36 mouse cellular contexts compared by ENCODE assay signal in the genomic region with DNA sequence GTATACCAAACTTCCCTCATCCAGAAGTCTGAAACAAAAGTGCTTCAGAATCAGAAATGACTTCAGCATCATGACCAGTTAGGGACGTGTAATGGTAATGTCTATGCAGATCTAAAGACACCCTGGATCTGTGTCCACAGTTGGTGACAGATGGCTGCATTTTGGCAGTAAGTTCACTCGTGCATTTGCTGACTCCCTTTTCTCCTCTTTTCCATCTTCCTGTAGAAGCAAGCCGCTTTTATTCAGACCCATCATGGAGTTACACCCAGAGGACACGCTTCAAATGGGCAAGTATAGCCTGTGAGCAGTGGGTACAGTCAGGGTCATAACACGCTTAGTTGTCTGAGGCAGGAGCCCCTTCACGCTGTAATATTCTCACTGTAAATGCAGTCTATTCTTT. TPM values are rescaled to one million over a fixed set of nuclear protein-coding genes. Genes with fewer than 3 reads are reported as not detected.
DNase-seq lines count a peak whose midpoint lies in the region; ATAC-seq lines count a peak whose summit lies in the region.
"Had no signal": no experiment of that assay in that cellular context is flagged by ENCODE, and none has a peak within 500 bp of the region (broad histone marks: within the 10 kb centered on the region; RNA-seq: fewer than 3 reads in every experiment).

No protein-coding gene starts in this region.

- peaks cover 38% of the 10 kb centered on the region for H3K36me3 ChIP-seq in heart, embryonic 13.5 days
- H3K36me3 ChIP-seq: intestine, embryonic 15.5 days had no signal

- H3K27me3 ChIP-seq in heart, embryonic 13.5 days (replicated peaks) = no peaks in the 10 kb centered on the region
- H3K27me3 ChIP-seq: embryonic facial prominence, embryonic 13.5 days; forebrain, embryonic 15.5 days; heart, embryonic 15.5 days; hindbrain, embryonic 12.5 days; intestine, embryonic 15.5 days; liver, embryonic 13.5 days; midbrain, embryonic 13.5 days had no signal

- 0 out of 2 replicates have a peak overlapping the region, but pooled peaks have one; percentile 6 for H3K27ac ChIP-seq in heart, embryonic 13.5 days (replicated peaks)
- H3K27ac ChIP-seq: embryonic facial prominence, embryonic 13.5 days; forebrain, embryonic 10.5 days; forebrain, embryonic 15.5 days; heart, adult 2 months; heart, embryonic 15.5 days; hindbrain, embryonic 12.5 days; hindbrain, postnatal 0 days; intestine, embryonic 15.5 days; liver, embryonic 13.5 days; macrophage; midbrain, embryonic 13.5 days had no signal

- no peaks in the 10 kb centered on the region for H3K9me3 ChIP-seq in heart, embryonic 13.5 days
- H3K9me3 ChIP-seq: embryonic facial prominence, embryonic 13.5 days; forebrain, embryonic 10.5 days; forebrain, embryonic 15.5 days; heart, embryonic 15.5 days; hindbrain, embryonic 12.5 days; intestine, embryonic 15.5 days; liver, embryonic 13.5 days; midbrain, embryonic 13.5 days had no signal

- H3K9ac ChIP-seq in heart, embryonic 13.5 days = no peak overlapping the region
- H3K9ac ChIP-seq: embryonic facial prominence, embryonic 13.5 days; forebrain, embryonic 15.5 days; heart, embryonic 15.5 days; hindbrain, embryonic 12.5 days; intestine, embryonic 15.5 days; liver, embryonic 13.5 days; midbrain, embryonic 13.5 days had no signal

- H3K4me3 ChIP-seq in heart, embryonic 13.5 days = no peak overlapping the region
- H3K4me3 ChIP-seq: embryonic facial prominence, embryonic 13.5 days; forebrain, embryonic 10.5 days; forebrain, embryonic 15.5 days; gastrocnemius, adult 2 months; heart, adult 2 months; heart, embryonic 15.5 days; hindbrain, embryonic 12.5 days; intestine, embryonic 15.5 days; liver, embryonic 13.5 days; midbrain, embryonic 13.5 days had no signal

- ATAC-seq in heart, embryonic 13.5 days (ENCODE audit: extremely low read depth, insufficient number of reproducible peaks, low FRiP score, low TSS enrichment) = no peak
- no peak for ATAC-seq in granulocyte monocyte progenitor cell, adult 5-6 weeks (replicated peaks; ENCODE audit: poor library complexity, severe bottlenecking)
- ATAC-seq: CD4-positive, CD25-positive, alpha-beta regulatory T cell, adult 4 months; forebrain, embryonic 15.5 days; hindbrain, postnatal 0 days; intestine, embryonic 15.5 days; midbrain, embryonic 13.5 days had no signal

- 76% methylated on average over 6 of the region's 6 CpGs for WGBS in heart, embryonic 13.5 days

- DNase-seq in heart, adult 8-10 months (ENCODE audit: low spot score) = no peak
- DNase-seq in cerebellum, adult 18-20 months = peak; percentile 67 to 83
- DNase-seq in cerebellum, adult 9-10 months = peak; percentile 82
- DNase-seq in layer of hippocampus, adult 8-10 months (ENCODE audit: low spot score in 2 of 2) = peak; percentile 31 to 33
- no peak for DNase-seq in lung, adult 18-20 months
- DNase-seq: adrenal gland, postnatal 25 days; embryo, embryonic 11 days; gastrocnemius, adult 2 months; gastrocnemius, postnatal 36 days; heart, adult 2 months; kidney, adult 9 months; kidney, postnatal 10 days; left cerebral cortex, postnatal 4 days; liver, embryonic 13.5 days; lung, adult 2 months; lung, postnatal 10 days; thymus, adult 2 months; thymus, postnatal 36 days had no signal

- peaks cover 32% of the 10 kb centered on the region for H3K4me1 ChIP-seq in heart, embryonic 13.5 days
- H3K4me1 ChIP-seq: embryonic facial prominence, embryonic 13.5 days; forebrain, embryonic 10.5 days; hindbrain, embryonic 12.5 days; intestine, embryonic 15.5 days; midbrain, embryonic 13.5 days had no signal

- no peak overlapping the region for H3K4me2 ChIP-seq in heart, embryonic 13.5 days
- H3K4me2 ChIP-seq: embryonic facial prominence, embryonic 13.5 days; forebrain, embryonic 15.5 days; heart, embryonic 15.5 days; hindbrain, embryonic 12.5 days; intestine, embryonic 15.5 days; liver, embryonic 13.5 days; midbrain, embryonic 13.5 days had no signal

RNA-seq across cellular contexts. Expression of gene Arhgap17, which starts 34.5 kb away (rescaled TPM):
- polyA plus RNA-seq in heart, embryonic 13.5 days (2015; fragmentation: Nextera tagmentation; extraction: Ambion mirVana) = 16.3 and 17.5 TPM in 2 replicates
- total RNA-seq in heart, adult 8-10 months (2022) = 10 to 100 TPM; 13.5 to 18.1 (median 14.5) TPM
- 10 to 100 TPM; 27.6 to 42.0 (median 35.2) TPM for total RNA-seq in layer of hippocampus, adult 8-10 months (2022)
- total RNA-seq in granulocyte monocyte progenitor cell, adult 5-6 weeks (2014; fragmentation: Nextera tagmentation) = 95.5 and 117 TPM in 2 replicates
- 28.7 and 33.8 TPM in 2 replicates for total RNA-seq in granulocyte monocyte progenitor cell, adult 5-6 weeks (2017)

RNA-seq across cellular contexts. Expression of gene Lcmt1, which starts 34.6 kb away (rescaled TPM):
- polyA plus RNA-seq in heart, embryonic 13.5 days (2015; fragmentation: Nextera tagmentation; extraction: Ambion mirVana) = 36.7 and 37.3 TPM in 2 replicates
- 10 to 100 TPM; 19.4 to 24.9 (median 20.9) TPM for total RNA-seq in heart, adult 8-10 months (2022)
- 10 to 100 TPM; 79.7 to 96.9 (median 88.7) TPM for total RNA-seq in layer of hippocampus, adult 8-10 months (2022)
- 36.7 and 44.7 TPM in 2 replicates for total RNA-seq in granulocyte monocyte progenitor cell, adult 5-6 weeks (2014; fragmentation: Nextera tagmentation)
- total RNA-seq in granulocyte monocyte progenitor cell, adult 5-6 weeks (2017) = 37.2 and 54.8 TPM in 2 replicates

RNA-seq across cellular contexts. Expression of gene Aqp8, which starts 57.9 kb away (rescaled TPM):
- polyA plus RNA-seq in heart, embryonic 13.5 days (2015; fragmentation: Nextera tagmentation; extraction: Ambion mirVana) = 1.9 and 3.4 TPM in 2 replicates
- total RNA-seq in heart, adult 8-10 months (2022) = 10 to 100 TPM in 2 of 4 experiments, 1 to 10 TPM in 2; 9.5 to 11.9 (median 10.1) TPM
- total RNA-seq in layer of hippocampus, adult 8-10 months (2022) = not detected
- not detected in 2 replicates for total RNA-seq in granulocyte monocyte progenitor cell, adult 5-6 weeks (2014; fragmentation: Nextera tagmentation)
- total RNA-seq in granulocyte monocyte progenitor cell, adult 5-6 weeks (2017) = not detected in 2 replicates
- total RNA-seq: adrenal gland, postnatal 25 days; gastrocnemius, adult 2 months; gastrocnemius, postnatal 36 days; hindbrain, postnatal 0 days; left cerebral cortex, adult 8-10 months; left cerebral cortex, postnatal 4 days; megakaryocyte-erythroid progenitor cell, adult 5-6 weeks; monocyte, adult 5-6 weeks had no signal
- polyA plus RNA-seq: CD4-positive, CD25-positive, alpha-beta regulatory T cell, adult 4 months; embryonic facial prominence, embryonic 13.5 days; forebrain, embryonic 15.5 days; frontal cortex, adult 2 months; large intestine, adult 2 months; macrophage; midbrain, embryonic 13.5 days; neural tube, embryonic 14.5 days had no signal

Comparison
In these comparisons a context has a peak if more than half of its experiments do, and no peak if none do; other contexts are left out.
1. DNase-seq: peak in cerebellum, adult 18-20 months (2 of 2), cerebellum, adult 9-10 months (single experiment) and layer of hippocampus, adult 8-10 months (2 of 2); none in heart, adult 8-10 months (single experiment) and lung, adult 18-20 months (0 of 2).
2. RNA of gene Aqp8, which starts 57.9 kb away (total RNA-seq): 9.5 to 11.9 TPM in heart, adult 8-10 months; not detected in granulocyte monocyte progenitor cell, adult 5-6 weeks and not detected in layer of hippocampus, adult 8-10 months; every median in the first group is over 4 times any median in the second.